Mouse (Mus musculus): ENCODE data around the gene Slc25a21. TPM values are rescaled to one million over a fixed set of nuclear protein-coding genes. Genes with fewer than 3 reads are reported as not detected.
A peak's percentile ranks its signal among the peaks of the same experiment; 100 is the strongest.

Slc25a21 gene
- total RNA-seq, 2 experiments from 2014 or later: 0.19 to 0.31 TPM

- ATAC-seq (replicated peaks; ENCODE audit: poor library complexity, severe bottlenecking): no peak
Observed at GRCm38 (mm10) chr12:57186126-57186525, 11.1 kb downstream of the Slc25a21 start.

GRCm38 (mm10) chr12:57185475-57185874, 11.8 kb downstream of the Slc25a21 start:
- 0 out of 2 replicates have a peak, but pooled peaks have one; percentile 42 for ATAC-seq (replicated peaks; ENCODE audit: poor library complexity, severe bottlenecking)

GRCm38 (mm10) chr12:57184401-57185147, 12.7 kb downstream of the Slc25a21 start:
- no peak for ATAC-seq (replicated peaks; ENCODE audit: poor library complexity, severe bottlenecking)

DNA sequence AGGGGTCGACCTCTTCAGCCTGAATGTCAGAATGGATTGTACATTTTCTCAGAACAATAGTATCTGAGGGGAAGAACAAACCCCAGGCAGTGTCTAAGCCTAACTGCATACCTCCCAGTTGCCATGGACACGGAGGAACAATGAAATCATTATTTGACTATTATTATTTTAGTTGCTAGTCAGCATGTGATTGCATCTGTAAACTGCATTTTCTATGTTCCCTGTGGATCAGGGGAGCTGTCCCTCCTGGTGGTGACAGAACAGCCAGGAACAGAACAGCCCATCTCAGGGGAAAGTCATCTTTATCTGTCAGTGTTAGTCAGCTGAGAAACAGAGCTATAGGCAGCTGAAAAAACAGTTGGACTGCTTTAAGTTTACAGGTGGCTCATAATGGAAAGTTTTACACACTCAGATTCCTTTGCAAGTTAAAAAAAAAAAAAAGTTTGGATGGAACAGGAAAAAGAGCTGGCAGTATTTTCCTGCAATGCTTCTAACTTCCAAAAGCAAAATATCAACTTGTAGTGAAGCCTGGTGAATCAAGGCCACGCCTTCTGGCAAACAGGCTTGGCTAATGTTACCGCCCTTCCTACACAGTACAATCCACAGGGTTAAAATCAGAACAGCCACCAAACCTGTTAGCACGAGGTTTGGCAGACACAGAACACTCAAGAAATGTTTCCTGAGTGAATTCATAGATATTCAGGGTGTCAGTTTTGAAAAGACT, 17.6 kb downstream of the Slc25a21 start:
- no peak for ATAC-seq (replicated peaks; ENCODE audit: poor library complexity, severe bottlenecking)

GRCm38 (mm10) chr12:57178818-57179217, 18.5 kb downstream of the Slc25a21 start:
- no peak for ATAC-seq (replicated peaks; ENCODE audit: poor library complexity, severe bottlenecking)

- ATAC-seq (replicated peaks; ENCODE audit: poor library complexity, severe bottlenecking): no peak
Observed at GRCm38 (mm10) chr12:57163294-57163693, 34.0 kb downstream of the Slc25a21 start.

- ATAC-seq (replicated peaks; ENCODE audit: poor library complexity, severe bottlenecking): no peak
Observed at GRCm38 (mm10) chr12:57162840-57163239, 34.4 kb downstream of the Slc25a21 start.

- no peak for ATAC-seq (replicated peaks; ENCODE audit: poor library complexity, severe bottlenecking)
Observed at GRCm38 (mm10) chr12:57159904-57160303, 37.4 kb downstream of the Slc25a21 start.

GRCm38 (mm10) chr12:57158266-57158665, 39.0 kb downstream of the Slc25a21 start:
- ATAC-seq (replicated peaks; ENCODE audit: poor library complexity, severe bottlenecking): no peak

GRCm38 (mm10) chr12:57138937-57139336, 58.3 kb downstream of the Slc25a21 start:
- ATAC-seq (replicated peaks; ENCODE audit: poor library complexity, severe bottlenecking): no peak

- ATAC-seq (replicated peaks; ENCODE audit: poor library complexity, severe bottlenecking): no peak
Observed at GRCm38 (mm10) chr12:57137809-57138208, 59.5 kb downstream of the Slc25a21 start.

DNA sequence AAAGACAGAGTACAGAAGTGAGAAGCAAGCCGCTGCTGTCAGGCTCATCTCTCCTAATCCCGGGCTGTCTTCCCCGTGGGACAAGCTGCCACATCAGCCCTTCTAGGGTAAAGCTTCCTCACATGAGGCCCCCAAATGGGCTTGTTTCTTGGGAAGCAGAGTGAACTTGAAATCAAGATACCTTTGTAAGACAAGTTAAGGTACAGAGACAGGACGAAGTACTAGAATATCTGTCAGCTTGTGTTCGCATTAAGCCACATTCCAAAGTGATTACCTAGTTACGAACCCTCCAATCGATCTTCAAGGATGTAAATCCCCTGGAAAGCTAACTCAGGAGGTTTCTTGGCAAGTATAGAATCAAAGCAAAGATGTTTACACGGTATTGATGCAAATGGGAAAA, 78.7 kb downstream of the Slc25a21 start:
- no peak for ATAC-seq (replicated peaks; ENCODE audit: poor library complexity, severe bottlenecking)

DNA sequence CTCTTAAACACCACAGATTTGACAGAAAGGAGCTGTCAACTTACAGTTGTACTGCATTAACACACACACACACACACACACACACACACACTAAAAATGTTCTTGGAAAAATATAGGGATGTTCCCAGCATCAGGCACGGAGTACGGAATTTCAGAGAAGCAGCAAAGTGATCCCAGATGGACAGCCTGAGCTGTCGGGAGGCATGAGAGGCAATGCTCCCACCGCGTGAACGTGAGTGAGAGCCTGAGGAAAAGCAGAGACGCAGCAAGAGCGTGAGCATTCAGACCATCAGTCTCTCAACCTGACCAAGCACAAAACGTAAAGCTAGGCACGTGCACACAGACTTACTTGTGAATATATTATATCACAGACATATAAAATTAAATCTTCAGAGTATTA, 81.8 kb downstream of the Slc25a21 start:
- ATAC-seq (replicated peaks; ENCODE audit: poor library complexity, severe bottlenecking): no peak

GRCm38 (mm10) chr12:57109363-57109762, 87.9 kb downstream of the Slc25a21 start:
- ATAC-seq (replicated peaks; ENCODE audit: poor library complexity, severe bottlenecking): no peak

GRCm38 (mm10) chr12:57102322-57102721, 95.0 kb downstream of the Slc25a21 start:
- no peak for ATAC-seq (replicated peaks; ENCODE audit: poor library complexity, severe bottlenecking)

DNA sequence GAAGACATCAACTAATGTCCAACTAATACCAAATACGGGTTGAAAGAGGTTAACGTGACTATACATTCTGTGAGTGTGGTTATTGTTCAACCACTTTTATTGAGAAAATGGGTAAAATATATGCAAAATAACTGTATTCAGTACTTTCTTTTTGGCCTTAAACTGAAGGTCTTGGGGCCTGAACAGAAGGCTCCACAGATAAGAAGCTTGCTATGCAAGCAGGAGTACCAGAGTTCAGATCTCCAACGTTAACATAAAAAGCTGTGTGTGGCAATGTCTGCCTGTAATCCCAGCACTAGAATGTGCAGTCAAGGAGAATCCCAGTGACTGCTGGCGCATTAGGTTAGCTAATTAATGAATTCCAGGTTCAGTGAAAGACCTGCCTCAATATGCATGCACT, 96.7 kb downstream of the Slc25a21 start:
- ATAC-seq (replicated peaks; ENCODE audit: poor library complexity, severe bottlenecking): no peak

DNA sequence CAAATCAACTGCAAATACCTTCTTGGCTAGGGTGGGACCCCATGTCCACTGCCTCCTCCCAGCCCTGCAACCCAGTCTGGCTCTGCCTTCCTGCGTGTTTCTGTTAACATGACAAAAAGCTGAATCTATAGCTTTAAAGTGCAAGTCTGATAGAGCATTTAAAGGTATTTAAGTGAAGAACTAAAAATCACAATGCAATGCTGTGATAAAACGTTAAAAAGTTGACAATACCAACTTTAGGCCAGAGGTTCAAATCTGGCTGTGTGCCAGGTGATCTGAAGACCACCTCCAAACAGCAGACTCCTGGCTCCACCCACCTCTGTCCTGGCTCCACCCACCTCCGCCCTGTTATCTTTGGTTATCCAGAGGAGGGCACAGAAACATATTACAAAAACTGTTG, 98.2 kb downstream of the Slc25a21 start:
- no peak for ATAC-seq (replicated peaks; ENCODE audit: poor library complexity, severe bottlenecking)

DNA sequence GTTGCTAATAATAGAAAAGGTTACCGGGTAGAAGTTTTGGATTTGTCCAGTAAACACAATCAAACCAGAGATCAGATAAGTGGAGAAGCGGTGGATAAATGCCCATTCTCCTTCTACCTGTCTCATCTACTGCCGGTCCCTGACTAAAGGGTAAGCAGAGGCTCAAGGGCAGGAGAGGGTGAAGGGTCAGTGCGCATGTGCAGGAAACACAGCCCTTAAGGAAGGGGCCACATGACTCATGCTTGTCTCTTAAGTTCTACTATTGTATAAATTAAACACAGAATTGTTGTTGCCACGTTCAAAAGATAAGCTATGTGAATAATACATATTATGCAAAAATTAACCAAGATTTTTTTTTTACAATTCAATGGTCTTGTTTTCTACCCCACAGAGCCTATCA, 98.9 kb downstream of the Slc25a21 start:
- no peak for ATAC-seq (replicated peaks; ENCODE audit: poor library complexity, severe bottlenecking)

- no peak for ATAC-seq (replicated peaks; ENCODE audit: poor library complexity, severe bottlenecking)
Observed at GRCm38 (mm10) chr12:57093107-57093506, 104.2 kb downstream of the Slc25a21 start.

DNA sequence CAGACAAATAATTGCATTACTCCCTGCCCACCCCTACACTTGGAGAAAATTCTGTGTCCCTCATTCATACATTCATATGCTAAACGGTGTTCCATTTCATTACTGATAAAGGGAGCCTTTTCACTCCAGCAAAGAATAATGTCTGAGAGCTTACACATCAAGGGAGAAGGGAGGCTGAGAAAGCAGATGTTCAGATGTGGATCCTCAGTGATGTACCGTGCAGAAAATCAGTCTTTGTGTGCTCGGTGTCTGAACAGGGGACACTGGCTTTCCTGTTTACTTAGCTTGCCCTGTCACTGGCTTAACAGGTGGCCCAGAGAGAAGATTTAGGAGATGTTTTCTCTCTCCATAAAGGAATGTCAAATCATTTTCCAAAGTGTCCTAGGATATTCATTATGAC, 112.8 kb downstream of the Slc25a21 start:
- no peak for ATAC-seq (replicated peaks; ENCODE audit: poor library complexity, severe bottlenecking)

DNA sequence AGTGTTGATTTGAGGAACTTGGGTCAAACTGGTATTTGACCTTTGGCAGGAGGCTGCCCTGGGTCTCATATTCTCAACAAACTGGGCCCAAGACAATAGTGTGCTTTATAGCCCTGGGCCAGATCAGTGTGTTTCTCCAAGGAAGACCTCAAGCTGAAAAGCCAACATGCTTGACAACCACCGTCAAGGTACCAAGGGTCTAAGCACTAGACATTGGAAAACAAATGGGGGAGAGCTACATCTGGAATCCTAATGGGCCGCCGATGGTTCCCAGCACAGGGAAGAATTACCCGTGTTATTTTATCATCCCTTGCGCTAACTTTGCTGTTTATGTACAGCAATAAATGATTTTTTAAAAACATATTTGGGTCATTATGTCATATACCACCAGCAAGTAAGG, 113.7 kb downstream of the Slc25a21 start:
- ATAC-seq (replicated peaks; ENCODE audit: poor library complexity, severe bottlenecking): no peak

DNA sequence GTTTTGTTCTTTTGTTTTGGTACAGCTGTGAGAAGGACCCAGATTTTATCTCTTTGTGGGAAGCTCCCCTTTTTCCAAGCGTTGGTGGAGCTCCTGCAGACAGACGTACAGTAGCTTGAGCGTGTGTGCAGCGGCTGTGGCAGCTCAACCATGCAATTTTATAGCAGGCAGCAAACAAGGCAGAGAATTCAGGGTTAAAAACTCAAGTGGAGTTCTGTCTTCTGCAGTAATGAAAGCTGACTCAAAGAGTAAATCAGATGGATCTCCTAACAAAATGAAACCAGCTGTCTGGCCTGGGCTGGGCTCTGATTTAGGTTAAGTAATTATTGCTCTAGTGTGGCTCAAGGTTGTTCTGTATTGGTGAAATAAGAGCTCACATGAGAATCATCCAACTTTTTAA, 120.7 kb downstream of the Slc25a21 start:
- no peak for ATAC-seq (replicated peaks; ENCODE audit: poor library complexity, severe bottlenecking)

Measured in granulocyte monocyte progenitor cell, adult 5-6 weeks (primary cell).